Mouse (Mus musculus) embryonic fibroblast, embryonic 13.5 days (primary cell): ENCODE measurements around the gene Nexn.

ENCODE experiments used
- CTCF ChIP-seq: IDR thresholded peaks from 2 replicates; pipeline ENCODE4 v1.5.1; 2011; ENCODE audit warnings: mild to moderate bottlenecking, control low read depth, low read length, moderate library complexity, borderline replicate concordance; ENCODE audit not compliant: insufficient read depth
- POLR2A ChIP-seq: IDR thresholded peaks from 2 replicates; pipeline ENCODE4 v1.6.1; 2011; ENCODE audit warnings: low read depth, mild to moderate bottlenecking, control low read depth, low read length, moderate library complexity

- no peak for TF ChIP-seq CTCF
- no peak for TF ChIP-seq POLR2A
Observed at GRCm38 (mm10) chr3:152235805-152236204, 30.3 kb downstream of the Nexn start.
